Mouse (Mus musculus) T-helper 1 cell (primary cell): ENCODE results near the gene Bag3.

Experiments
- in situ Hi-C: fragments of 300-600 bp; cut with MboI, MseI; formaldehyde crosslinking; loops from one replicate; pipeline ENCODE4 v1.15.1; 2025; ENCODE audit warnings: high pct_unique_total_duplicates

Bag3 gene

GRCm38 (mm10) chr7:128523349-128523961 lies at the start of gene Bag3:
TSS of gene Bag3 (plus strand) at chr7:128523616.
- in situ Hi-C loops = no loop called here

- in situ Hi-C loops = loop anchor here (25.0 kb wide), 1 partner anchor 213 kb away; no protein-coding TSS in a partner anchor
These were observed 49.1 kb upstream of the Bag3 start for GRCm38 (mm10) chr7:128474322-128474721.

- in situ Hi-C loops = no loop called here
These were observed 34.4 kb upstream of the Bag3 start for GRCm38 (mm10) chr7:128488986-128489385.

GRCm38 (mm10) chr7:128494546-128494945 lies 28.9 kb upstream of the Bag3 start:
- in situ Hi-C loops = no loop called here

- in situ Hi-C loops = no loop called here
These were observed 23.6 kb upstream of the Bag3 start for GRCm38 (mm10) chr7:128499801-128500200.

GRCm38 (mm10) chr7:128504091-128504490 lies 19.3 kb upstream of the Bag3 start:
- in situ Hi-C loops = no loop called here

- in situ Hi-C loops = no loop called here
These were observed 11.5 kb upstream of the Bag3 start for GRCm38 (mm10) chr7:128511936-128512335.

GRCm38 (mm10) chr7:128513512-128513911 lies 9.9 kb upstream of the Bag3 start:
- in situ Hi-C loops = no loop called here

- in situ Hi-C loops = no loop called here
These were observed 9.1 kb upstream of the Bag3 start for GRCm38 (mm10) chr7:128514341-128514740.

GRCm38 (mm10) chr7:128516346-128516745 lies 7.1 kb upstream of the Bag3 start:
- in situ Hi-C loops = no loop called here

GRCm38 (mm10) chr7:128519316-128520050 lies 3.9 kb upstream of the Bag3 start:
- in situ Hi-C loops = no loop called here

- in situ Hi-C loops = no loop called here
These were observed 656 bp downstream of the Bag3 start for GRCm38 (mm10) chr7:128523962-128524581.

- in situ Hi-C loops = no loop called here
These were observed 1.2 kb downstream of the Bag3 start for GRCm38 (mm10) chr7:128524641-128525040.

- in situ Hi-C loops = no loop called here
These were observed 3.2 kb downstream of the Bag3 start for GRCm38 (mm10) chr7:128526611-128527010.

- in situ Hi-C loops = no loop called here
These were observed 5.2 kb downstream of the Bag3 start for GRCm38 (mm10) chr7:128528596-128528995.

- in situ Hi-C loops = no loop called here
These were observed 5.7 kb downstream of the Bag3 start for GRCm38 (mm10) chr7:128529126-128529525.

- in situ Hi-C loops = no loop called here
These were observed 6.2 kb downstream of the Bag3 start for GRCm38 (mm10) chr7:128529574-128530051.

- in situ Hi-C loops = no loop called here
These were observed 7.6 kb downstream of the Bag3 start for GRCm38 (mm10) chr7:128531031-128531430.

GRCm38 (mm10) chr7:128531929-128532328 lies 8.5 kb downstream of the Bag3 start:
- in situ Hi-C loops = no loop called here

GRCm38 (mm10) chr7:128532441-128533166 lies 9.2 kb downstream of the Bag3 start:
- in situ Hi-C loops = no loop called here

GRCm38 (mm10) chr7:128534984-128535491 lies 11.6 kb downstream of the Bag3 start:
- in situ Hi-C loops = no loop called here

GRCm38 (mm10) chr7:128536074-128536473 lies 12.7 kb downstream of the Bag3 start:
- in situ Hi-C loops = no loop called here
